Mouse (Mus musculus) gastrocnemius, postnatal 14 days (tissue): ENCODE results near the gene Mfsd2a. TPM values are rescaled to one million over a fixed set of nuclear protein-coding genes. Genes with fewer than 3 reads are reported as not detected.

Experiments
- DNase-seq: peaks from one replicate; pipeline ENCODE4 v3.0.0; 2021; ENCODE audit warnings: mixed read lengths
- intact Hi-C: fragments of 180-260 bp; cut with DNase I; formaldehyde crosslinking; loops from one replicate; pipeline ENCODE4 v1.15.1; 2025; ENCODE audit warnings: low total_unique reads
- total RNA-seq, 2 experiments: library from RNA; stranded (reverse); gene quantifications; 2 replicates each; pipeline ENCODE4 v1.2.3; 2021

The Mfsd2a gene
- total RNA-seq, 2 experiments from 2014 or later, result 0.24 to 0.68 TPM

DNA sequence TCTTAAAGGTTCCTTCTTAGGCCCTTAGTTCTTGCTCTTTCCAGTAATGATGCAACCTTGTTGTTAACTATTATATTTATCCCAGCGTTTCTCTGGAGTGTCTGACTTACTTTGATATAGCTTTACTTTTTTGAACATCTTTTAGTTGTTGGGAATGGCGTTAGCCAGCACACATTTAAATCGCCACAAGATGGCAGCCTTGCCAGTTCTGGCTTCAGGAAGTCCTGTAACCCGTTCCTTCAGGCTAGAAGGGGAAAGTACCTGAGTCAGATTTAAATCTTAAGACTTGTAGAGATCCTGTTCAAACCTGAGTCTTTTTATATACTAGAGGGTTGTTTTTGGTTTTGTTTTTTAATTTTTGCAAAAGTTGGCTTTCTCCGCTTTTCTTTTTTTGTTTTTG, 62.7 kb downstream of the Mfsd2a start:
- intact Hi-C loops, result loop anchor here (5.0 to 10.0 kb wide), 2 partner anchors 84 to 186 kb away; no protein-coding TSS in a partner anchor
- DNase-seq, result peak; percentile 57

DNA sequence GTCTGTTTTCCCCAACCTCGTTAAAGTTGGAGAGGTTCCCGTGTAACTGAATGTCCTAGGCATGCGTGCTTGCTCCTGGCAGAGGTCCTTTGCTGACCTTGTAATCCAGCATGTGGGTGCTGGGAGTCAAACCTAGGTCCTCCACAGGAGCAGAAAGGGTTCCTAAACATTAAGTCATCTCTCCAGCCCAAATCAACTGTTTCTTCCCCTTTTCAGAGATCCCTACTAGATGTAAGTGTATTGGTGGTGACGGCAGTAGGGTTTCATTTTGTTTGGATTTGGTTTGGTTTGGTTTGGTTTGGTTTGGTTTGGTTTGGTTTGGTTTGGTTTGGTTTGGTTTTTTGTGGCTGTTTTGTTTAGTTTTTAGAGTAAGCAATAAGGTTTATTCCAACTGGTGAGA, 63.2 kb downstream of the Mfsd2a start:
- intact Hi-C loops, result loop anchor here (5.0 to 10.0 kb wide), 2 partner anchors 85 to 187 kb away; no protein-coding TSS in a partner anchor
- DNase-seq, result no peak

Other genes starting within 250 kb of the Mfsd2a start
- 10 to 100 TPM; 16.3 to 17.2 TPM for gene Ppt1, start 124.9 kb downstream of the Mfsd2a start, total RNA-seq
- 10 to 100 TPM; 33.4 to 39.2 TPM for gene Cap1, start 75.1 kb downstream of the Mfsd2a start, total RNA-seq
- gene Mycl, start 34.5 kb upstream of the Mfsd2a start, total RNA-seq, result 1 to 10 TPM; 2.2 to 2.3 TPM
- gene Trit1, start 55.4 kb upstream of the Mfsd2a start, total RNA-seq, result 10 to 100 TPM in 1 of 2 experiments, 1 to 10 TPM in 1; 8.3 to 12.2 TPM
- gene Bmp8b, start 144.0 kb upstream of the Mfsd2a start, total RNA-seq, result not detected
- not detected for gene Oxct2b, start 155.1 kb upstream of the Mfsd2a start, total RNA-seq
- gene Ppie, start 178.8 kb upstream of the Mfsd2a start, total RNA-seq, result 10 to 100 TPM; 16.2 to 18.8 TPM
- gene Hpcal4, start 222.0 kb upstream of the Mfsd2a start, total RNA-seq, result under 1 TPM; 0.06 to 0.07 TPM
- gene Nt5c1a, start 240.3 kb upstream of the Mfsd2a start, total RNA-seq, result 10 to 100 TPM in 1 of 2 experiments, 1 to 10 TPM in 1; 7.9 to 10.7 TPM